Mouse (Mus musculus) kidney, postnatal 4 days (tissue): ENCODE results near the gene Galnt3.

Experiments
- DNase-seq, 2 experiments: peaks; one replicate each; pipeline ENCODE4 v3.0.0; 2021; ENCODE audit warnings: mixed read lengths in 2 of 2

Gene Galnt3

DNA sequence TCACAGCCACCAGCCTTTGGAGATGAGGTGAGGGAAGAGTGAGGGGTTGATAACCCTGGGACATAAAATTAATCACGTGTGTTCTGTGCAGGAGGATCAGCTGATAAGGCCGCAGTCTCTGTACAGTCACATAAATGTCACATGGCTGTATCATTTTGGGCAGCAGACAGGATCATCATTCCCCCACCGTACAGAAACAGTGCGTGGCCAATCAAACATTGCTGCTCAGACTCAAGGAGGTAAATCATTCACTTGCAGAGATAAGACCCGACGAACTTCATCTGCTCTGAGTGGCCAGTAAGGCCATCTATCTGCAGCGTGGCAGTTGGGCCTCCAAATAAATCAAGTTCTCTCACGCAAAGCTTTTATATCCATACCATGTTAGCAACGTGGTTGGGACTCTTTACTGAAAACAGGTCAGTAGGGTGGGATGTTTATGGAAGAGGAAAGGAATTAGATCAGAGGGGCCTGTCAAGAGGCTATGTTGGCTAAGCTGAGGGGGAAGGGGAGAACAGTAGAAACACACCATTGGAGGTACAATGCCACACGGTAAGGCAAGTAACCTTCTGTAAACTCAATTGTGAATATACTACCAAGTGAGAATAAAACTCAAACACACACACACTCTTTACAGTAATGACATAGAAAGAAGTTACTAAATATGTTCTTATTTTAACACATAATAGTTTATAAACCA, 20.9 kb downstream of the Galnt3 start:
- DNase-seq = no peak

DNA sequence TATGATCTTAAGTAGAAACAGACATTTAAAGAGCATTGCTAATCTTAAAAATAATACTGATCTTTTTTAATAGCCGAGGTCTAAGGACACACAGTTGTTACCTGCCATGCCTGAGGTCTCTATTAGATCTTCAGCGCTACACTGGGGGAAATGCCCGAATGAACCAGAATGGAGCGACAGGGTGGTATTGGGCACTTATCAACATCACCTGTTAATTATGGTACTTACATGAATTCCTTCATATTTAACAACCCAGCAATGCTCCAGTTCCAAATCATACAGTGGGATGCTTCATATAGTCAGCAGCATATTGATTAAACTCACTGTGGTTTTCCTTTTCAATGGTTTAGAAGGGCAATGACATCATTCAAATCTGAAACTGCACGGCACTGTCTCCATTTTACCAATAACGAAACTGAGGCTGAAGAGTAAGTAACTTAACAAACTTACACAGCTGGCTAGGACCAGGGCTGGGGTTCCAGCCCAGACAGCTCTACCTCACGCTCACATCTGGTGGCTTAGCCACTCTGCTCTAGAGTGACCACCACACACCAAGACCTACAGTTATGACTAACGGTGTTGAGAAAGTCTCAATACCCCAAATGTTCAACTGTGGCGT, 23.0 kb downstream of the Galnt3 start:
- DNase-seq = no peak

DNA sequence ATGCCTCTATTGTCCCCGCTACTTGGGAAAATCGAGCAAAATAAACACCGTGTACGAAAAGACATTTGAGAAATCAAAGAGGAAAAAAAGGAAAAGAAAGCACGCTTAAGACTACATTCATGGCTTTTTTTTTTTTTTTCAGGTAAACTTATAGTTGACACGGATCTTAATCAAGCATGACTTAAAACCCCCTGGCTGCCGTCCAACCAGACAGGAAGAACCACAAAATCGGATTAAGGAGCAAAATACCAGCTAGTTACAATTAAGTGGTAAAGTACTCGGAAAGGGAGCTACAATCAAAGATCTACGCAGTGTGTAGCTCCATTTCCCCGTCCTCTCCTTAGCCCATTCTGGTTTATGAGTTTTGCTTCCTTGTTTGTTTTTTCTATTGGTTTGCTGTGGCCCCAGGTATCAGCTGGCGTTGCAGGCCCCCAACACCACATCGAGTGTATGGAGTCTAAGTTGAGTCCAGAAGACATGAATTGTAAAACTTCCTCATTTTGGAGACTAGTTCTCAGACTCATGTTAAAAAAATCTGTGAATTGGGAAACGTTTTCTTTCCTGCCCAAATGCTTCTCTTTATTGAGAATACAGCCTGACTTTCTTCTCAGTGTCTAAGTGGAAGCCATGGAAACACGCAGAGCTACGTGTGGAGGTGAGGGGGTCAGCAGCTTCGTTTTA, 24.0 kb downstream of the Galnt3 start:
- peak; percentile 30 to 54 for DNase-seq

DNA sequence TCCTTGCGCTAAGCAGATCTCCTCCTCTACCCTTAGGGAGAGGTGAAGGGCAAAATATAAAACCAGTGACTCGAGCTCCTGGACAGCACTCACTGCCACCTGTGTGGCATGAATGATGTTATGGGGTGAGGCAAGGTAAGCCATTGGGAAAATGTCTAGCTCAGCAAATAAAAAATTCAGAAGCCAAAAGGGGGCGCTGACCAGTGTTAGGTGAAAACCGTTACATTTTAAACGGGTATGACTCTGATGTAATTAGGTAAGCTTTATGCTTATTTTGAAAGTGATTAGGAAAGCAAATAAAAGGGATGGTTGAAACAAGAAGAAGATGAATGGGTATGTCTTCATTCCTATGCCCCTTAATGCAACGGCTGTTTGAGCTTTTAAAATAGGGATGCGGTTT, 24.6 kb downstream of the Galnt3 start:
- DNase-seq = no peak

DNA sequence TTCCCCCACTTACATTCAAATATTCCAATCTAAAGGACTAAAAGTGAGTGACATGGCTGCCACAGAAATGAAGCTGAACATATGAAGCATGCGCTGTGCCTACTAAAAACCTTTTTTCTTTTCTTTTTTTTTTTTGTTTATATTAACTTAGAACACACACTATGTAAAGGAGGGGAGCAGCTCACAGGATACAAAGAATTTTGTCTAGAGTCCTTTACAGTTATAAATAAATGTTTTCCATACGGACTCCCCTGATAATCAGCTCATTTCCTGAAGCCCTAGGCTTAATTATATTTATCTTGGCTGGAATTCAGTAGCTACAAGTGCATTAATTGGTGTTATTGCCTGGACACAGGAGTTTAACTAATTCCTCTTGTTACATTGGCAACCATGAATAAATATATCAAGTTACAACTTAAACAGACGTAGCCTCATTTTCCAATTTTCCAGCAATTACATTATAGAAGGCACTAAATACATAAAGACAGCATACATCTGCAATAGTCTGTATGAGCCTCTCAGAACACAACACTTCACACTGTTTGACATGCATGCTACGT, 30.1 kb downstream of the Galnt3 start:
- no peak for DNase-seq

DNA sequence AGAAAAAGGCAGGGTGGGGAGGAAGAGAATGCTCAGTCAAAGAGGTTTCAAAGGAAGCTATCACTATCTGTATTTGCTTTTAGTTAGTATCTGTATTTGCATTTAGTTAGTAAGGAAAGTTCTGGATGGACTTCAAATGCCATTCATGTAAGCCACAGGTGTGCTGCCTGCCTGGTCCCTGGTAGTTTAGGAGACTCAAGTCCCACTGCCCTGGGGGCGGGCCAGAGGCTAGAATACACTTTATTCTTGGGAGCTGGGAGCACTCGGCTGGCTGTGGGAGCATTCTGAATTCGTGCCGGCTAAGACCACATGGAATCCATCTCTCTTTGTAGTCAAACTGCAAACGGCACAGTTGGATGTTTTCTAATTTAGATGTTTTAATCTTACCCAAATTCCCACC, 33.5 kb downstream of the Galnt3 start:
- no peak for DNase-seq

DNA sequence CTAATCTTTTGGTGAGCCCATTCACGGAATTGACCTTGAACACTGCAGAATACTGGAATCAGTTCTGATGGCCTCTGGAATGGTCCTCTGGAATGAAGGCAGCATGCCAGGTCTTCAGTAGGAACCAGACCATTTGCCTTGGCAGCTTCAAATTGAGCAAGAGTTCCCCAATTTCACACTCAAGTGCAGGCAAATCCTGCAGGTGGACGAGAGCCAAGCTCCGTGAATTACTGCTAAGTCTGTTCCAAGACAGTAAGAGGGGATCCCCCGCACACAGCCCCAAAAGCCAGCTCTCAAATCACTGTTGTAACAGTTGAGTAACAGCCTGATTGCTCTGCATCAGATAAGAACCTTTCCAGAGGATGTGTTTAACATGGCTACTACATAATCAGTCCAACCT, 42.9 kb downstream of the Galnt3 start:
- peak; percentile 11 to 19 for DNase-seq

DNA sequence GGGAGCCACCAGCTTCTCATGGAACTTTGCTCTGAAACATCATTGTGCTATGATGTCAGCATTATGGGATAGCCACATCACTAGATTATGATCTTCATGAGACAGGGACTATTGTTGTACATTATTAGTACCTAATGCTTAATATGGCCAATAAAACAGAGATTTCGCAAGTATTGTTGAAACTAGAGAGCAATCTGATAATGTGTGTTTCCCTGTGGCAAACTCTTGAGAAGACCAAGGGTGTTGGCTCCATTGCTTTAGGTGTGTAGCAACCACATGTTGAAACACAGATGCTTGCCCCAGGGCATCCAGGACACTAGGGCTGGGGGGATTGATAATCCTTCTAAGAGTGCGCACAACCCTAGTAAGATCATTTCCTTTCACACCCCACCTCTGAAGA, 44.1 kb downstream of the Galnt3 start:
- DNase-seq = no peak

DNA sequence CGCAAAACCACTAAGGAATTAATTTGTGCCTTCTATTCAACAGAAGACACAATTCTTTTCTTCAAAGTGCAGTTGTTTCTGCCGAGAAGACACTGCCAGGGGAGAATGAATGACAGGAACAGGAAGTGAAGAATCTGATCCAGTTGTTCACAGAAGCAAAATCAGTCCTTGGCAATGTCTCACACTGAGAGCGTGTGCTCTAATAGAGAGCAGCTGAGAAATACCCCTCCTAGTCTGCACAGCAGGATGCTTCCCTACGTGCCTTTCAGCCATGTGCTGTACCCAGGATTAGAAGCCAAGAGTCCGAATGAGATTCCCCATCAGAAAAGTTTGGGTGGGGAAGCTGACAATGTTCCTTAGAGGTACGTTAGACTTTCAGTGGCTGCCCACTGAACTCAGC, 55.3 kb downstream of the Galnt3 start:
- DNase-seq = no peak

DNA sequence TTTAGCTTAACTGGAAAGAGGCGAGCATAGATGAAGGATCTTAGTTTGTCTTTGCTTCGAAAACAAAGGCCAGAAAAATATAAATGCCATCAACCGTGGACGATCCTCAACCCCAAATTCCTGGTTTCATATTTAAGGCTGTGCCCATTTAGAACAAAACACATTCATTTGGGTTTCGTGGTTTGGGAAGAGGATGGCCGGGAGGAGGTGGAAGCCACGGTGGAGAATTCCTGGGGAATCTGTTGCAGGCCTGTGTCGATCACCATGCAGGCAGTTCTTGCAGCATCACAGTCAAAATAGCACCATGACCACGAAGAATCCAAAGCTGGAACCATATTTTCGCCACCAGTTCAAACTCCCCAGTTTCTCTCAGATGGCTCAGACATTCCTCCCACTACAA, 61.5 kb downstream of the Galnt3 start:
- no peak for DNase-seq

DNA sequence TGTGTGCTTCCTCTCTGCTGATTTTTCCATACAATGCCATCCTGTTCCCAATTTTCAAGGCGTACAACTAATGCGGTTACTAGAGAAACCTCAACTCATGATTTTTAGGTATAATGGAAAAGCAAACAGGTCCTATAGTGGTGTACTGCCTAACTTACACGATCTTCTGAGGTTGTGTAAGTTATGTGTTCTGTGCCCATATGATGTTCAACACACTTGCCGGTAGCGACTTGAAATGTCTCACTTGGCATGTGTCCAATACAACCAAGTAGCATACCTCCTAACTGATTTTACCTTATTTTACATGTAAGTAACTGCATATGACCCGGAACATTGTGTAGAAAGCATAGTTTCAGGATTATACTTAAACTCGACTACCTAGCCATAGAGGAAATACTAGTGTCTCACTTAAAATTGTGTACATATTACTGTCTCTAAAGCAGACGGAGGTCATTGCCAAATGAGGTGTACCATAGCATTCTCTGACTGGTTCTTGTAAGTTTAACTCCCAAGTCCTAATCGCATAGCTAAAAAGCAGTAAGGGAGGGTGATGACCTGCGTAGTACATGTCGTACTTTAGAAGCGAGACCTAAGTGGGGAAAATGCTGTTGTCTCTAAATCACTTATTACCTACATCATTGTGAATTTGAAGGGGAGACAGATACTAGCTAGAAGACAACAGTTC, 80.2 kb downstream of the Galnt3 start:
- no peak for DNase-seq

DNA sequence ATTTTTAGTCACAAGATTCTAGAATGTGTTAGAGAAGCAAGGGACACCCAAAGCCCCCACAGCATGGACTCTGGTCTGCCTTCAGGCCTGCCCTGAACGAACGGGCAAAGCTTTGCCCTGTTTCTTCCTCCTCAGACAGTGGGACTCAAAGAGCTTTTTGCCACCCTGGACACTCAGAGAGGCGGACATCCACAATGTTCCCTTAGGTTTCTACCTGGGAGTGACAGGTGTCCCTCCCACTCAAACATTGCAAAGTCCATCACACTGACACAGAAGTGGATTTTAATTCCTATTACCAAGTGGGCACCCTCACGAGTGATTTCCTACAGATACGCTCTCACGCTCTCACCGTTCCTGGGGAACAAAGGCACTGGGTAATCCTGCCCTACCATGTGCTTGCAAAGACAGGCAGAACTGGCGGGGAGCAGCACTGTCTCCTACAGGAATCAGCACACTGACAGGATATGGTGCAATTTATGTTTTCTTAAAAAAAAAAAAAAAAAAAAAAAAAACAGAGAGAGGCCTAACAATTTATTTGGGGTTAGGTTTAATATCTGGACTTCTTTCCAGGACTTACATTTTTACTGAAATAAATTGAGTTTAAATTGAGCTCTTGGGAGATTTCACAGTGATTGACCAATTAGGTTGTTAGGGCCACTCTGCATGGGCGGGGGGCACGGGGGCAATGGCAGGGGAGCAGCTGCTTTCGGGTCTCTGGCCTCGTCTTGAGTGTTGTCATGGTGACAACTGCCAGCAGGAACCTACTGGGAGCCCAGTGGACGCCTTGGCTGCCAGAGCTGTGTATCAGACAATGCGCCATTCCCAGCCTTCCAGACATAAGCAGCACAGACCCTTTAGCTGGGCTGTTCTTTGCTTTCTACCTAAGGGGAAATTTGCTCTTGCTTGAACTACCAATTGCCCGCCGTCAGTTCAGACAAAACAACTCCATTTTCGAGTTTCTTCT, 81.1 kb downstream of the Galnt3 start:
- DNase-seq = no peak

DNA sequence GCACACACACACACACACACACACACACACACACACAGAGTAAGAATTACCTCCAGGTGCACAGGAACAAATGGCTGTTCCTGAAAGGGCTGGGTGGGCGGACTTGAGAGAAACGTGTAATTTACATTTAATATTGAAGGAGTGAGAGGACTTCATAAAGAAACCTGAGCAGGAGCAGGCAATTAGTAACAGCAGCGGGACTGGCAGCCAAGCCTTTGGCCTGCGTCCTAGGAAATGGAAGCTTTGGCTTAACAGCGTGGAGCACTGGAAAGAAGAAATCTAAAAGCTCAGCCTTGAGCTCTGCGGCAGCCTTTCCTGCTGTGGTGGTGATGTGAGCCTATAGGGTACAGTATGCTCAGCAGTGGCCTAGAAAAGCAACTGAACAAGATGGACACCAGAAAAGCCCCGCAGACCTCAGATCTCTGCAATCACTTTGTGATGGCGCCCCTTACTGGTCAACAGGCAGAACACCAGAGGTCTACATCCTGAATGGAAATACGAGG, 82.8 kb downstream of the Galnt3 start:
- peak; percentile 36 to 56 for DNase-seq

DNA sequence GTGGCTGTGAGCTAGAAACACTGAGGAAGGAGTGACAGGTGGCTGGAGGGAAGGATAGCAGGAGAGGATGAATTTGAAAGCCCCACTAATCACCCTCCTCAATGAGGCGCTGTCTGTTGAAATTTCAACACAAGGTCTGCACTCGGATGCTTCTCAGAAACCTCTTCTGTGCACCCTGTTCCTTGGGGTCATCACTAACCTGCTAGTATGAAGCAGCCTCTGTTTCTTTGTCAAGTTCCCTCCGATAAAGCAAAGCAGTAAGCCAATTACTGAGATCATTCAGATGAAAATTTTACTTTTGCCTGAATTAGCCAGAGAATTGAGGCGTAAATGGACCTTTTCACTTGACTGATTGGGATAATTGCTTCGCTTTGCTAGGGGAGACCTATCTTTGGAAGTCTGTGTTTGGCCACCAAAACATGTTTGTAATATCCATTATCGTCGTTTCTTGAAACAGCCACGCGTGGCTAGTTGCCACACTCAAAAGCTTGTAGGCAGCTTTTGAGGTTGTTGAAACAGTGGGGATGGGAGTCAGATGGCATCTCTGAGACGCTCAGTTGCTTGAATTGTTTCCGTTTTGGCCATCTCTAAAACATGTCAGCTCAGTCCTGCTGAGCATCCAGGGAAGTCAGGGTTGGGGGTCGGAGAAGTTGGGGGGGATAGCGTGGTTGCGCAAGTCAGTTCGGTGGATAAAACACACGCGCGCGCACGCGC, 83.4 kb downstream of the Galnt3 start:
- DNase-seq = no peak

DNA sequence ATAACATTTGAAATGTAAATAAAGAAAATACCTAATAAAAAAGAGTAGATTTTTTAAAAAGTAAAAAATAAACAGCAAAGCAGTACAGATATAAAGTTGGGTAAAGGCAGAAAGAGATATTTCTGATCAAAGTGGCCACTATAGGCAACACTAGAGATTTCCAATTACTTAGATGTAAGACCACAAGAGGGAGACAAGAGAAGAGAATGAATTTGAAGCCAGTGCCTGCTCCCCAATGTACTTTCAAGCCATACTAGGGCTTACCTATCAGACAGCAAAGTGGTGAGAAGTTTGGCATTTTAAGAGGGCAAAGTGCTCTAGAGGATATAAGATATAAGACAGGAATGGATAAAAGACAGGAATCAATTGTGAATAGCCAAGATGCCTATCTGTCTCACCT, 84.2 kb downstream of the Galnt3 start:
- no peak for DNase-seq

DNA sequence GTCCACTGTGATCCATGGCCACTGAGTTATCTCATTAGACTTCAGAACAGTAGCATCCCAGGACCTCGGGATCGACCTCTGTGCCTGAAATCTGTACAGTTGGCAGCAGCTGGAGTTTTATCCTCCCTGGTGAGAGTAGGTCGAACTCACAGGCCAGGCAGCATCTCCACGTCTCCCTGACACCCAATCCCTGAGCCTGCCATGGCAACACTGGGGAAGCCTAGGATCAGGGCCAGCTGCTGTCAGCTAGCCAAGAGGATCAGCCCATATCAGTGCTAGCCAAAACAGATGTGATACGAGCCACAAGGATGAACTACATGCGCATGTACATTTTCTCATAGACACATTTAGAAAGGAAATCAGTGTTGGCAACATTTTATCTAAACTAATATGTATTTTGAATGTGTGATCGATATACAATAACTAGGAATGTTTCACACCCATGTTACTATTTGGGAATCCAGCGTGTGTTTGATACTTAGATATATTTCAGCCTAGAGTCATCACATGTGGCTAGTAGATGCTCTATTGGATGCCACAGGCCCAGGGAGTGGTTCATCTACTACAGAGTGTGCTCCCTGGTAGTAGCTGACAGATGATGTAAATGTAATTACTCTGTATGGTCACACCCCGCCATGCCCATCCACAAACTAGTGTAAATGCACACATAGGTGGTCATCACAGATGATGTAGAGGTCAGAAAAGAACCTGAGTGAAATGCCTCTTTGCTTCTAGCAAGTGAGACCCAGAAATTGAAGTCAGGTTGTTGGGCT, 89.7 kb downstream of the Galnt3 start:
- no peak for DNase-seq
